Mouse (Mus musculus) midbrain, embryonic 15.5 days (tissue): ENCODE results near the gene Atg4c. TPM values are rescaled to one million over a fixed set of nuclear protein-coding genes. Genes with fewer than 3 reads are reported as not detected.

Experiments
- ATAC-seq: fragments of 200-750 bp; cut with Nextera tagmentation; replicated peaks from 2 replicates; pipeline ENCODE4 v1.8.0; 2017; ENCODE audit warnings: moderate TSS enrichment
- H3K27ac ChIP-seq: fragments of 300-500 bp; sonication (generic); 2 replicates; pipeline ENCODE4 v1.5.1; 2015; ENCODE audit warnings: mild to moderate bottlenecking, inconsistent platforms
- H3K27me3 ChIP-seq: fragments of 300-500 bp; sonication (generic); replicated peaks from 2 replicates; pipeline ENCODE4 v1.6.1; 2015; ENCODE audit warnings: inconsistent platforms
- H3K36me3 ChIP-seq: fragments of 300-500 bp; sonication (generic); replicated peaks from 2 replicates; pipeline ENCODE4 v1.6.1; 2015; ENCODE audit warnings: inconsistent platforms
- H3K4me1 ChIP-seq: fragments of 300-500 bp; sonication (generic); 2 replicates; pipeline ENCODE4 v1.6.1; 2015; ENCODE audit warnings: inconsistent platforms
- H3K4me2 ChIP-seq: fragments of 300-500 bp; sonication (generic); 2 replicates; pipeline ENCODE4 v1.6.1; 2015; ENCODE audit warnings: inconsistent platforms, mild to moderate bottlenecking, moderate library complexity
- H3K4me3 ChIP-seq: fragments of 300-500 bp; sonication (generic); 2 replicates; pipeline ENCODE4 v1.5.1; 2015; ENCODE audit warnings: mild to moderate bottlenecking, inconsistent platforms
- H3K9ac ChIP-seq: fragments of 300-500 bp; sonication (generic); 2 replicates; pipeline ENCODE4 v1.6.1; 2015; ENCODE audit warnings: mild to moderate bottlenecking, inconsistent platforms
- H3K9me3 ChIP-seq: fragments of 300-500 bp; sonication (generic); 2 replicates; pipeline ENCODE4 v1.6.1; 2016; ENCODE audit warnings: inconsistent platforms
- WGBS: fragments of 180-500 bp; shearing (Covaris S2); methylation state at CpG from one replicate; pipeline ENCODE4 v1.1.7; 2015; ENCODE audit warnings: mixed read lengths; 5-methylcytosine and 5-hydroxymethylcytosine counted together
- polyA plus RNA-seq: library from polyadenylated mRNA; unstranded; fragments of >200 nt; fragmentation: Nextera tagmentation; extraction: Ambion mirVana; gene quantifications from 2 replicates; pipeline ENCODE4 v1.2.1, GENCODE M21; 2015

Atg4c gene
- polyA plus RNA-seq, 1 experiment from 2014 or later, result 21.1 TPM

- Histone ChIP-seq H3K27ac (no peak overlapping the region), H3K27me3 (no peaks in the 10 kb centered on the region), H3K36me3 (no peaks in the 10 kb centered on the region), H3K9ac (no peak overlapping the region), H3K4me1 (0 out of 2 replicates have a peak, but pooled peaks cover 3% of the 10 kb centered on the region), H3K4me2 (no peak overlapping the region), H3K9me3 (no peaks in the 10 kb centered on the region), H3K4me3 (no peak overlapping the region)
- 91% methylated on average over 7 of the region's 7 CpGs for WGBS
- no peak for ATAC-seq
These were observed 16.9 kb upstream of the Atg4c start for GRCm38 (mm10) chr4:99176841-99177240.

GRCm38 (mm10) chr4:99177255-99177654 lies 16.5 kb upstream of the Atg4c start:
- H3K36me3 ChIP-seq, result no peaks in the 10 kb centered on the region
- H3K9ac ChIP-seq, result no peak overlapping the region
- H3K9me3 ChIP-seq, result no peaks in the 10 kb centered on the region
- 89% methylated on average over 4 of the region's 4 CpGs for WGBS
- no peak overlapping the region for H3K4me2 ChIP-seq
- 0 out of 2 replicates have a peak, but pooled peaks cover 3% of the 10 kb centered on the region for H3K4me1 ChIP-seq
- ATAC-seq, result no peak
- no peak overlapping the region for H3K27ac ChIP-seq
- H3K4me3 ChIP-seq, result no peak overlapping the region
- no peaks in the 10 kb centered on the region for H3K27me3 ChIP-seq

GRCm38 (mm10) chr4:99178851-99179250 lies 14.9 kb upstream of the Atg4c start:
- H3K27ac ChIP-seq, result no peak overlapping the region
- H3K27me3 ChIP-seq, result no peaks in the 10 kb centered on the region
- H3K9me3 ChIP-seq, result no peaks in the 10 kb centered on the region
- ATAC-seq, result no peak
- H3K4me3 ChIP-seq, result no peak overlapping the region
- H3K36me3 ChIP-seq, result no peaks in the 10 kb centered on the region
- H3K4me1 ChIP-seq, result 0 out of 2 replicates have a peak, but pooled peaks cover 3% of the 10 kb centered on the region
- 77% methylated on average over 5 of the region's 5 CpGs for WGBS
- no peak overlapping the region for H3K4me2 ChIP-seq
- H3K9ac ChIP-seq, result no peak overlapping the region

- Histone ChIP-seq H3K4me3 (no peak overlapping the region), H3K27me3 (no peaks in the 10 kb centered on the region), H3K4me1 (0 out of 2 replicates have a peak, but pooled peaks cover 3% of the 10 kb centered on the region), H3K9me3 (no peaks in the 10 kb centered on the region), H3K27ac (no peak overlapping the region), H3K9ac (no peak overlapping the region), H3K4me2 (no peak overlapping the region), H3K36me3 (no peaks in the 10 kb centered on the region)
- no peak for ATAC-seq
- 57% methylated on average over 21 of the region's 21 CpGs for WGBS
These were observed 14.2 kb upstream of the Atg4c start for GRCm38 (mm10) chr4:99179446-99180120.

GRCm38 (mm10) chr4:99180921-99181320 lies 12.8 kb upstream of the Atg4c start:
- Histone ChIP-seq H3K9me3 (no peaks in the 10 kb centered on the region), H3K9ac (no peak overlapping the region), H3K4me3 (no peak overlapping the region), H3K4me1 (0 out of 2 replicates have a peak, but pooled peaks cover 3% of the 10 kb centered on the region), H3K27ac (no peak overlapping the region), H3K27me3 (no peaks in the 10 kb centered on the region), H3K4me2 (no peak overlapping the region), H3K36me3 (no peaks in the 10 kb centered on the region)
- 83% methylated on average over 5 of the region's 5 CpGs for WGBS
- ATAC-seq, result no peak

- H3K27me3 ChIP-seq, result no peaks in the 10 kb centered on the region
- H3K4me1 ChIP-seq, result 0 out of 2 replicates have a peak, but pooled peaks cover 3% of the 10 kb centered on the region
- no peak overlapping the region for H3K9ac ChIP-seq
- no peak overlapping the region for H3K4me3 ChIP-seq
- H3K27ac ChIP-seq, result no peak overlapping the region
- H3K36me3 ChIP-seq, result no peaks in the 10 kb centered on the region
- H3K4me2 ChIP-seq, result no peak overlapping the region
- peak; percentile 40; the same call in 1 of the 2 replicates for ATAC-seq
- H3K9me3 ChIP-seq, result no peaks in the 10 kb centered on the region
- WGBS, result 60% methylated on average over 9 of the region's 9 CpGs
These were observed 11.9 kb upstream of the Atg4c start for GRCm38 (mm10) chr4:99181739-99182419.

- Histone ChIP-seq H3K27me3 (no peaks in the 10 kb centered on the region), H3K4me1 (0 out of 2 replicates have a peak, but pooled peaks cover 3% of the 10 kb centered on the region), H3K4me3 (no peak overlapping the region), H3K36me3 (no peaks in the 10 kb centered on the region), H3K9me3 (no peaks in the 10 kb centered on the region), H3K27ac (no peak overlapping the region), H3K4me2 (no peak overlapping the region), H3K9ac (no peak overlapping the region)
- ATAC-seq, result peak; percentile 57; the same call in 1 of the 2 replicates
- 79% methylated on average over 20 of the region's 20 CpGs for WGBS
These were observed 10.9 kb upstream of the Atg4c start for GRCm38 (mm10) chr4:99182660-99183431.

GRCm38 (mm10) chr4:99184678-99185077 lies 9.1 kb upstream of the Atg4c start:
- 80% methylated on average over 4 of the region's 4 CpGs for WGBS
- no peaks in the 10 kb centered on the region for H3K27me3 ChIP-seq

GRCm38 (mm10) chr4:99185305-99185704 lies 8.4 kb upstream of the Atg4c start:
- Histone ChIP-seq H3K4me2 (no peak overlapping the region), H3K9me3 (no peaks in the 10 kb centered on the region), H3K27me3 (no peaks in the 10 kb centered on the region), H3K27ac (no peak overlapping the region), H3K36me3 (no peaks in the 10 kb centered on the region), H3K9ac (no peak overlapping the region), H3K4me1 (no peaks in the 10 kb centered on the region), H3K4me3 (no peak overlapping the region)
- no peak for ATAC-seq
- WGBS, result 86% methylated on average over 4 of the region's 4 CpGs

More at GRCm38 (mm10) chr4:99184678-99185077, 9.1 kb upstream of the Atg4c start:
- H3K4me1 ChIP-seq, result no peaks in the 10 kb centered on the region
- no peaks in the 10 kb centered on the region for H3K36me3 ChIP-seq
- H3K4me3 ChIP-seq, result no peak overlapping the region
- no peak for ATAC-seq
- no peak overlapping the region for H3K4me2 ChIP-seq
- H3K27ac ChIP-seq, result no peak overlapping the region
- no peaks in the 10 kb centered on the region for H3K9me3 ChIP-seq
- H3K9ac ChIP-seq, result no peak overlapping the region

- 94% methylated on average over 11 of the region's 11 CpGs for WGBS
- no peaks in the 10 kb centered on the region for H3K36me3 ChIP-seq
- H3K27me3 ChIP-seq, result no peaks in the 10 kb centered on the region
- no peak overlapping the region for H3K9ac ChIP-seq
- no peak for ATAC-seq
- no peak overlapping the region for H3K4me3 ChIP-seq
- no peak overlapping the region for H3K27ac ChIP-seq
- no peaks in the 10 kb centered on the region for H3K9me3 ChIP-seq
- H3K4me1 ChIP-seq, result no peaks in the 10 kb centered on the region
- no peak overlapping the region for H3K4me2 ChIP-seq
These were observed 7.2 kb upstream of the Atg4c start for GRCm38 (mm10) chr4:99186412-99187125.

- H3K36me3 ChIP-seq, result no peaks in the 10 kb centered on the region
- WGBS, result 79% methylated on average over 1 of the region's 1 CpGs
- no peak overlapping the region for H3K27ac ChIP-seq
- ATAC-seq, result no peak
- H3K4me3 ChIP-seq, result no peak overlapping the region
- peaks cover 13% of the 10 kb centered on the region for H3K4me1 ChIP-seq
- no peak overlapping the region for H3K9ac ChIP-seq
- no peaks in the 10 kb centered on the region for H3K27me3 ChIP-seq
- no peaks in the 10 kb centered on the region for H3K9me3 ChIP-seq
- peak overlapping the region; percentile 65 for H3K4me2 ChIP-seq
These were observed 1.1 kb upstream of the Atg4c start for GRCm38 (mm10) chr4:99192640-99193039.
